Mouse (Mus musculus) CH12.LX (cell line): ENCODE data around the gene Tmem8. TPM values are rescaled to one million over a fixed set of nuclear protein-coding genes. Genes with fewer than 3 reads are reported as not detected.

ENCODE experiments used
- DNase-seq: peaks from one replicate; pipeline ENCODE4 v3.0.0-alpha.2; 2013; ENCODE audit errors: extremely low read depth
- H3K27ac ChIP-seq: 2 replicates; pipeline ENCODE4 v1.5.1; 2012; ENCODE audit warnings: low read depth, mild to moderate bottlenecking, control low read depth, moderate library complexity; ENCODE audit not compliant: insufficient read depth
- H3K27me3 ChIP-seq: replicated peaks from 2 replicates; pipeline ENCODE3; 2012; ENCODE audit warnings: inconsistent platforms
- H3K36me3 ChIP-seq, 2 experiments: replicated peaks in 1 of 2; 2 replicates each; pipeline versions ENCODE3 to v1.6.1; 2012; ENCODE audit warnings: inconsistent platforms in 1 of 2, low read length in 1 of 2, mild to moderate bottlenecking in 1 of 2, mixed read lengths in 1 of 2, moderate library complexity in 1 of 2; ENCODE audit not compliant: control insufficient read depth in 1 of 2, insufficient read depth in 1 of 2
- H3K4me1 ChIP-seq, 2 experiments: 2 replicates each; pipeline ENCODE4 v1.6.1; 2012; ENCODE audit warnings: inconsistent platforms in 1 of 2, moderate library complexity in 1 of 2; ENCODE audit not compliant: insufficient read depth in 2 of 2, control insufficient read depth in 1 of 2
- H3K4me2 ChIP-seq: 2 replicates; pipeline ENCODE4 v1.6.1; 2012; ENCODE audit warnings: low read depth, mild to moderate bottlenecking, control low read depth; ENCODE audit not compliant: poor library complexity, insufficient read depth, severe bottlenecking
- H3K4me3 ChIP-seq, 3 experiments: fragments of 150-350 bp in 1 of 3; sonication (generic) in 1 of 3; replicated peaks in 1 of 3; 2 replicates each; pipeline versions ENCODE3 to v1.5.1; 2011 to 2012; ENCODE audit warnings: low read depth in 2 of 3, low read length in 2 of 3, mild to moderate bottlenecking in 2 of 3, moderate library complexity in 2 of 3, control low read depth in 1 of 3, improper control_type of control experiment in 1 of 3, inconsistent platforms in 1 of 3, mixed read lengths in 1 of 3; ENCODE audit not compliant: poor library complexity in 1 of 3
- H3K79me2 ChIP-seq: replicated peaks from 2 replicates; pipeline ENCODE4 v1.6.1; 2012; ENCODE audit warnings: mild to moderate bottlenecking, moderate library complexity; ENCODE audit not compliant: control insufficient read depth, poor library complexity, insufficient read depth, severe bottlenecking; ENCODE audit errors: extremely low read depth
- H3K9ac ChIP-seq: 2 replicates; pipeline ENCODE4 v1.6.1; 2012; ENCODE audit warnings: low read depth, mild to moderate bottlenecking, control low read depth, moderate library complexity; ENCODE audit not compliant: insufficient read depth
- H3K9me3 ChIP-seq: replicated peaks from 2 replicates; pipeline ENCODE3; 2012; ENCODE audit warnings: low read length, inconsistent platforms, mixed read lengths
- CHD1 ChIP-seq: IDR thresholded peaks from 2 replicates; pipeline ENCODE4 v1.6.1; 2012; ENCODE audit warnings: low read depth, low read length, improper control_type of control experiment, inconsistent platforms
- CTCF ChIP-seq, 2 experiments: IDR thresholded peaks in 1 of 2; conservative IDR thresholded peaks in 1 of 2; 2 replicates each; pipeline ENCODE4 v1.5.1; 2011 to 2012; ENCODE audit warnings: low read depth in 2 of 2, low read length in 2 of 2, improper control_type of control experiment in 1 of 2, inconsistent platforms in 1 of 2, mild to moderate bottlenecking in 1 of 2, moderate library complexity in 1 of 2
- E2F4 ChIP-seq: IDR thresholded peaks from 2 replicates; pipeline ENCODE4 v1.6.1; 2011; ENCODE audit warnings: low read depth, low read length, improper control_type of control experiment; ENCODE audit not compliant: insufficient replicate concordance
- ELF1 ChIP-seq: IDR thresholded peaks from 2 replicates; pipeline ENCODE4 v1.6.1; 2014; ENCODE audit warnings: low read depth, mild to moderate bottlenecking, inconsistent platforms, low read length, improper control_type of control experiment
- HCFC1 ChIP-seq: IDR thresholded peaks from 2 replicates; pipeline ENCODE4 v1.6.1; 2012; ENCODE audit warnings: low read depth, mild to moderate bottlenecking, inconsistent platforms, low read length, improper control_type of control experiment
- IRF4 ChIP-seq: IDR thresholded peaks from 2 replicates; pipeline ENCODE4 v1.6.1; 2014; ENCODE audit warnings: low read depth, mild to moderate bottlenecking, inconsistent platforms, low read length, improper control_type of control experiment
- JUND ChIP-seq: conservative IDR thresholded peaks from 2 replicates; pipeline ENCODE4 v1.6.1; 2011; ENCODE audit warnings: low read depth, low read length, improper control_type of control experiment
- KAT2A ChIP-seq: IDR thresholded peaks from 2 replicates; pipeline ENCODE4 v1.6.1; 2012; ENCODE audit warnings: low read length, improper control_type of control experiment, inconsistent platforms; ENCODE audit not compliant: insufficient replicate concordance
- MAFK ChIP-seq: IDR thresholded peaks from 2 replicates; pipeline ENCODE4 v1.6.1; 2011; ENCODE audit warnings: low read length, improper control_type of control experiment; ENCODE audit not compliant: insufficient replicate concordance
- POLR2A ChIP-seq: IDR thresholded peaks from 2 replicates; pipeline ENCODE4 v1.6.1; 2011; ENCODE audit warnings: low read depth, mild to moderate bottlenecking, improper control_type of control experiment, low read length
- RAD21 ChIP-seq: IDR thresholded peaks from 2 replicates; pipeline ENCODE4 v1.6.1; 2011; ENCODE audit warnings: low read depth, mild to moderate bottlenecking, low read length, improper control_type of control experiment, moderate library complexity
- RCOR1 ChIP-seq: conservative IDR thresholded peaks from 2 replicates; pipeline ENCODE4 v1.6.1; 2012; ENCODE audit warnings: low read depth, mild to moderate bottlenecking, inconsistent platforms, low read length, improper control_type of control experiment
- SIN3A ChIP-seq: IDR thresholded peaks from 2 replicates; pipeline ENCODE4 v1.6.1; 2012; ENCODE audit warnings: low read length, improper control_type of control experiment, inconsistent platforms
- TCF12 ChIP-seq: IDR thresholded peaks from 2 replicates; pipeline ENCODE4 v1.6.1; 2014; ENCODE audit warnings: low read depth, mild to moderate bottlenecking, inconsistent platforms, low read length, improper control_type of control experiment
- USF1 ChIP-seq: IDR thresholded peaks from 2 replicates; pipeline ENCODE4 v1.6.1; 2014; ENCODE audit warnings: low read depth, mild to moderate bottlenecking, inconsistent platforms, low read length, improper control_type of control experiment
- dilution Hi-C: fragments of 300-500 bp; cut with MboI; formaldehyde crosslinking; loops from 2 replicates; pipeline ENCODE4 v1.14.3; 2020; ENCODE audit warnings: low sequenced_read_pairs; ENCODE audit not compliant: extremely low pct_unique_long_range_greater_than_20kb, extremely low pct_ligation_motif_present
- in situ Hi-C: fragments of 300-500 bp; cut with MboI; formaldehyde crosslinking; loops from 3 replicates; pipeline ENCODE4 v1.14.3; 2019; ENCODE audit warnings: low sequenced_read_pairs, low pct_ligation_motif_present, low pct_unique_long_range_greater_than_20kb, mixed read lengths
- polyA plus RNA-seq: library from polyadenylated mRNA; unstranded; fragments of >175 nt; gene quantifications from 2 replicates; pipeline ENCODE4 v1.2.1, GENCODE M21; 2012; ENCODE audit warnings: low read depth; ENCODE audit not compliant: insufficient read length
- total RNA-seq, 2 experiments: library from RNA; depleted of rRNA; stranded (reverse); fragments of 300-350 nt in 1 of 2; fragments of >200 nt in 1 of 2; gene quantifications; 2 replicates each; pipeline ENCODE4 v1.2.3; 2012 to 2014

The Tmem8 gene
- total and polyA plus RNA-seq, 3 experiments, result 2.8 to 4.6 (median 3.6) TPM

DNA sequence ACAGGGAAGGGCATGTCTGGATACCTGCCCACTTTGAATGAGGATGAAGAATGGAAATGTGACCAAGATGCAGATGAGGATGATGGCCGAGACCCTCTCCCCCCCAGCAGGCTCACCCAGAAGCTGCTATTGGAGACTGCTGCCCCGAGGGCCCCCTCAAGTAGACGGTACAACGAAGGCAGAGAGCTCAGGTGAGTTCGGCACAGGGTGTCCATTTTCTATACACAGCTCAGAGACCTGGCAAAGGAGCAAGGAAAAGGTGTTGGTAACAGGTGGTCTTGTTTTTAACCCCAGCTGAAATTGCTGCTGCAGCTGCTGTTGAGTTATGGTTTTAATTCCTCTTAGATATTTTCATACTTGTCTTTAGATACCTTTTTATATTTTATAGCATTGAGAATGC is 30.3 kb downstream of the Tmem8 start:
- no peaks in the 10 kb centered on the region for H3K9me3 ChIP-seq
- H3K4me2 ChIP-seq, result no peak overlapping the region
- no peak overlapping the region for H3K9ac ChIP-seq
- peaks cover 61% of the 10 kb centered on the region for H3K79me2 ChIP-seq
- peaks cover 20 to 70% of the 10 kb centered on the region in 2 experiments for H3K36me3 ChIP-seq
- no peaks in the 10 kb centered on the region for H3K27me3 ChIP-seq
- in situ Hi-C loops (no loop called here), dilution Hi-C loops (no loop called here)
- H3K4me3 ChIP-seq, result no peak overlapping the region
- no peak for DNase-seq
- H3K27ac ChIP-seq, result no peak overlapping the region
- H3K4me1 ChIP-seq, result peaks cover 3 to 31% of the 10 kb centered on the region in 2 experiments; a peak in 3 of 4 replicates
- TF ChIP-seq E2F4 (no peak), IRF4 (no peak), RAD21 (no peak), JUND (no peak)

DNA sequence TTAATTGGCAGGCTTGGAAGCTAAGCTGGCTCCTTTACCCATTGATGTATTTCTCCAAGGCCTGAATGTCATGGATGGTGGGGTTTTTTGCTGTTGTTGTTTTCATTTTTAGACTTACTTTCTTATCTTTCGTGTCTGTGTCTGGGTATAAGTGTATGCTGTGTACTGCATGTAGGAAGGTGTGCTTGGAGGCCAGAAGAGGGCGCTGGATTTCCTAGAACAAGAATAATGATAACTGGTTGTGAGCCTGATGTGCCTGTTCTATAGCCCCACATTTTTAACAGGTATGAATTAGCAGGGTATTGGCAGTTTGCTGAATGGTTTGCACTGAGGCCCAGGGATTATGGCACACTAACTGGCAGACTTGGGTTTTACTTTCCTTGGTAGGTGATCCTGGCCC is 36.0 kb downstream of the Tmem8 start:
- Histone ChIP-seq H3K79me2 (peaks cover 33% of the 10 kb centered on the region), H3K4me2 (no peak overlapping the region), H3K27ac (no peak overlapping the region), H3K4me3 (no peak overlapping the region), H3K27me3 (no peaks in the 10 kb centered on the region), H3K9ac (no peak overlapping the region), H3K36me3 (peaks cover 30 to 86% of the 10 kb centered on the region in 2 experiments), H3K9me3 (no peaks in the 10 kb centered on the region), H3K4me1 (peaks cover 0 to 3% of the 10 kb centered on the region in 2 experiments; a peak in 1 of 4 replicates)
- dilution Hi-C loops (no loop called here), in situ Hi-C loops (no loop called here)
- no peak for DNase-seq
- TF ChIP-seq SIN3A (no peak), CTCF (conservative IDR thresholded peaks at IDR 0.05 in 1 of 2, IDR thresholded peaks at IDR 0.05 in 1 of 2; ENCODE audit: low read depth in 2 of 2, low read length in 2 of 2) (peak in 1 of 2 experiments; percentile 16; a peak in 2 of 4 replicates)

DNA sequence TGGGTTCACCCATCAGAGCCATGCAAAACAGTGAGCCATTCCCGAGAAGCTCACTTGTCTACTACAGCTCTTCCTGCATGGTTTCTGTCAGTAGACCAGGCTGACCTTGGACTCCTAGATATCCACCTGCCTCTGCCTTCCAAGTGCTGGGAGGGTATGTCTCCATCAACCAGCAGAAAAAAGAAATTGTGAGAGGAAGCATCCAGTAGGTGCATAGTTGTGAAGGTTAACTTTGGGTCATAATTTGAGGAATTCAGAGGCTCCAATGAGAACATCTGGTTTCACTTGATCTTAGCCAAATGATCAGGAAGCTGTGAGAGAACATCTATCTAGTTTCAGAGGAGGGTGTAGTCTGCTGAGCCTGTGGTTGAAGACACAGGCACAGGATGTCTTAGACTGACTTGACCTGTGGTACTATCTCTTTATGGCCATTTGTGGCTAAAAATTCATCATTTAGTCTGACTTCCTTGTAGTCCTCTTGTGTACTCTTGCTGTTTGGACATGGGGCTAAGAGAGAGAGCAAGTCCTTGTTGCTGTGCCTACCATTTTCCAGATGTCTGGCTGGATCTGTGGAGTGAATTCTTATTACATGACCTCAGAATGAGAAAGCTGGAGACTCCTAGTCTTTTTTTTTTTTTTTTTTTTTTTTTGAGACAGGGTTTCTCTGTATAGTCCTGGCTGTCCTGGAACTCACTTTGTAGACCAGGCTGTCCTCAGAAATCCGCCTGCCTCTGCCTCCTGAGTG is 39.0 kb downstream of the Tmem8 start:
- Histone ChIP-seq H3K79me2 (peaks cover 39% of the 10 kb centered on the region), H3K4me1 (0 out of 4 replicates have a peak, but pooled peaks cover 0 to 3% of the 10 kb centered on the region in 2 experiments), H3K27me3 (no peaks in the 10 kb centered on the region), H3K9me3 (no peaks in the 10 kb centered on the region), H3K9ac (no peak overlapping the region), H3K4me3 (no peak overlapping the region), H3K4me2 (no peak overlapping the region), H3K36me3 (peaks cover 30 to 84% of the 10 kb centered on the region in 2 experiments), H3K27ac (no peak overlapping the region)
- in situ Hi-C loops (no loop called here), dilution Hi-C loops (no loop called here)
- TF ChIP-seq RCOR1 (no peak), KAT2A (no peak), JUND (no peak), HCFC1 (no peak), MAFK (no peak), RAD21 (no peak), TCF12 (no peak), ELF1 (no peak), CHD1 (no peak), USF1 (no peak), POLR2A (no peak)
- DNase-seq, result no peak
